Mouse (Mus musculus) yolk sac, embryonic 10.5 days (tissue): ENCODE measurements at regions not wholly inside any gene's neighbourhood (a gene's known extent, or its start where the extent isn't known, plus 50 kb on each side); places are given as distances from the start of the nearest gene placed in this dataset.
"Not testable (repeated sequence)": the region's sequence is repeated elsewhere in the genome, so short reads cannot be mapped to it uniquely, and the experiment has no call there.

Experiments used
- DNase-seq: peaks from one replicate; pipeline ENCODE4 v3.0.0-alpha.2; 2017; ENCODE audit warnings: low spot score

GRCm38 (mm10) chr2:117450172-117450865 lies 107.5 kb upstream of the Rasgrp1 start:
- DNase-seq, result no peak

- DNase-seq, result no peak
Measured at GRCm38 (mm10) chr2:117451818-117452217, 109.0 kb upstream of the Rasgrp1 start.

GRCm38 (mm10) chr2:117455021-117455739 lies 112.4 kb upstream of the Rasgrp1 start:
- DNase-seq, result no peak

GRCm38 (mm10) chr2:117455740-117456455 lies 113.1 kb upstream of the Rasgrp1 start:
- no peak for DNase-seq

GRCm38 (mm10) chr2:117456456-117457020 lies 113.7 kb upstream of the Rasgrp1 start:
- DNase-seq, result no peak

GRCm38 (mm10) chr2:117461541-117462290 lies 118.9 kb upstream of the Rasgrp1 start:
- no peak for DNase-seq

GRCm38 (mm10) chr2:117474885-117475542 lies 132.2 kb upstream of the Rasgrp1 start:
- no peak for DNase-seq

DNA sequence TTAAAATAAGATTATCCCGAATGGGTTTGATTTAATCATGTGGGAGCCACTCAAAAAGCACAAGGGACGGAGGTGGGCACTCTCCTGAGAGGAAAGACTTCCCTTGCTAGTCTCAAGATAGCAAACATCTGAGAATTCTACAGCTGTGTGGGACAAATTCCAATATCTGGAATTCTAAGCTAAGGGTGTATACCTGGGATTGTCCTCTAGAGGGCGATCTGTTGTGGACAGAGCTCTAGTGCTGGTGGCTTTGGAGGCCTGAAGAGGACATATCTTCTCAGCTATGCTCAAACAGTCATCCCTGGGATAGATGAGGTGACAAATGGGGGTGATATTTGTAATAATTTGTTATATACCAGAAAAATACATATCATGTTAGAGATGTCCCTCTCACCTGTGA lies 132.8 kb upstream of the Rasgrp1 start:
- no peak for DNase-seq

DNA sequence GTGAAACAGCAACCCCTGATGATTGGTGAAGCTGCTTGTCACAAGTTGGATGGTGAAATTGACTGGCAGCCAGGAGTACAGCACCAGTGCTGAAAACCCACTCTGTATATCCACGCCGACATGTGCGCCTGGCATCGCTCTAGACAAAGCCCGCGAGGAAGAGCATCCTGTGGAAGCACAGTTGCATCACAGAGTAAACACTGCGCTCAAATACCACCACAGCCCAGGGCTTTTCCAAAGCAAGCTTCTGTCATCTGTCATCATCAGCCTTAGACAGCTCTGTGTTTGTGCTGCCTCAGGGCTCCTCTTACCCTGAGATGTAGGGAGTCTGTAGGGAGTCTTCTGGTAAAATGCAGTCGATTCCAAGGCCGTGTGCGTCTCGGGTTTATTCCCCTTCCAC lies 134.7 kb upstream of the Rasgrp1 start:
- DNase-seq, result not testable (repeated sequence)

- not testable (repeated sequence) for DNase-seq
Measured at GRCm38 (mm10) chr2:117479244-117480009, 136.6 kb upstream of the Rasgrp1 start.

DNA sequence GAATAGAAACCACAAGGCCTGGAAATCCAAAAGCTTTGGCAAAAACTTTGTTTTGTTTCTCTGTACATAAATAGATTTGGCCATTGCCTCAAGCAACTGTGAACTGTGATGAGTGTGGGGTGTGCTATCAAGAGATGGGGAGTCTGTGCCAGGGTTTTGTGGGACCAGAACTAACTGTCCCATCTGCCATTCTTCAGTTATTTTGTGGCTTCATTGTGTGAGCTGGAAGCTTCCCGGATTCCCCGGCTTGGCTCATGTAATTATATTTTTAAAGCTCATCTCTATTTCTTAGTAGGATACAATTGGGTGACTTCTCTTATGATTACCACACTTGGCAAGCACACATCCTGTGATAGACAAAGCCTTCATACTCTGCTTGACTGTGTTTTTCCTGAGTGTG lies 143.6 kb upstream of the Rasgrp1 start:
- DNase-seq, result no peak

DNA sequence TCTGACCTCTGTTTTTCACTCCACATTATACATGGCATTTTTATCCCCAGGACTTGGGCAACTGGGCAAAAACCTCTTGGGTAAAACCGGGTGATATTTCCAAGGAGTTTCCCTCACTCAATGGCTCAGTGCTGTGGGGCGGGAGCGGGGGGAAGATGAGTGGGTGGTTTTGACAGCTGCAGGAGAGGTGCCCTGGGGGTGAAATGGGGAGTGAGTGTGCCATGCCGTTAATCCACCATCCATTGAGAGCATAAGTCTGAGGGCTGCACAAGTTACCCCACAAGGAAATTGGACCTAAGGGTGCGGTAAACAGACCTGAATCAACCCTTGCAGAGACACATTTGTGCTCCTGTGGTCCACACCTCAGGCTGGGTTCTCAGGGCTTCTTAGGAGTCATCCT lies 155.8 kb upstream of the Rasgrp1 start:
- no peak for DNase-seq

- DNase-seq, result no peak
Measured at GRCm38 (mm10) chr2:117502611-117503010, 159.8 kb upstream of the Rasgrp1 start.

DNA sequence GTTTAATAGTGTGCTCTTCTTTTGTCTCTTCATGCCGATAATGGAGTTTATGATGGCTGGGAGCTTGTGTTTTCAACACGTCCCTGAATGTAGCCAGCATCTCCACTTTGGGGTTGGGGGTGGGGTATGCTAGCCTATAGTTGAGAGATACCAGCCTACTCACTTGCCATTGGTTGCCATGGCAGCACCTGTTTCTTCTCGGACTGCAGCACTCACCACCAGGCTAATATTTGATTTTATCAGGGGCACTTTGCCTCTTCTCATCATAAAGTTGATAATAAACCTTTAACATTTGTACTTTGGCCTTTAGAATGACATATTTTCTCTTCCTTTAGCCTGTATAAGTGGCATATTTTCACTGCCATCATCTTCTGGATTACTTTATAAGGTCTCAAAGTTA lies 168.9 kb upstream of the Rasgrp1 start:
- no peak for DNase-seq

- peak; percentile 1 for DNase-seq
Measured at GRCm38 (mm10) chr2:117512551-117512950, 169.8 kb upstream of the Rasgrp1 start.

- DNase-seq, result no peak
Measured at GRCm38 (mm10) chr2:117524437-117524836, 181.6 kb upstream of the Rasgrp1 start.

- DNase-seq, result no peak
Measured at GRCm38 (mm10) chr2:117538865-117539264, 196.1 kb upstream of the Rasgrp1 start.

GRCm38 (mm10) chr2:117539285-117539684 lies 196.5 kb upstream of the Rasgrp1 start:
- no peak for DNase-seq

DNA sequence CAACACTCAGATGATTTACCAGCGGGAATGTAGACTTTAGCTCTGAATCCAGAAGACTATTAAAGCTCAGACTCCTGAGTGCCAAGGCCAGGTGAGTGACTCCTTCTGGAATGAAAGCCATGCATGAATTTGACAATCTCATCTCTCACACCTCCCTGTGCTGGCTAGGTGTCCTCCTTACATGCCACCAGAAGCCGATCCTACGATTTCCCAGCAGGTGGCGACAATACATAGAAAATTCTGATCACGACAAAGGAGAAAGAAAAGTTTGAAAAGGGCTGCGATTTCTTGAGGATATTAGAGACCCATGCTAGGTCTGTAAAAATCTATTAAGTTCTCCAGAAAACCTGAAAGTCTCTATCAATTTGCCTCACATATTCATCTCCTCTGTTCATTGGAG lies 198.7 kb upstream of the Rasgrp1 start:
- peak; percentile 46 for DNase-seq

GRCm38 (mm10) chr2:117542298-117542697 lies 199.5 kb upstream of the Rasgrp1 start:
- DNase-seq, result no peak
